In the genomic region with DNA sequence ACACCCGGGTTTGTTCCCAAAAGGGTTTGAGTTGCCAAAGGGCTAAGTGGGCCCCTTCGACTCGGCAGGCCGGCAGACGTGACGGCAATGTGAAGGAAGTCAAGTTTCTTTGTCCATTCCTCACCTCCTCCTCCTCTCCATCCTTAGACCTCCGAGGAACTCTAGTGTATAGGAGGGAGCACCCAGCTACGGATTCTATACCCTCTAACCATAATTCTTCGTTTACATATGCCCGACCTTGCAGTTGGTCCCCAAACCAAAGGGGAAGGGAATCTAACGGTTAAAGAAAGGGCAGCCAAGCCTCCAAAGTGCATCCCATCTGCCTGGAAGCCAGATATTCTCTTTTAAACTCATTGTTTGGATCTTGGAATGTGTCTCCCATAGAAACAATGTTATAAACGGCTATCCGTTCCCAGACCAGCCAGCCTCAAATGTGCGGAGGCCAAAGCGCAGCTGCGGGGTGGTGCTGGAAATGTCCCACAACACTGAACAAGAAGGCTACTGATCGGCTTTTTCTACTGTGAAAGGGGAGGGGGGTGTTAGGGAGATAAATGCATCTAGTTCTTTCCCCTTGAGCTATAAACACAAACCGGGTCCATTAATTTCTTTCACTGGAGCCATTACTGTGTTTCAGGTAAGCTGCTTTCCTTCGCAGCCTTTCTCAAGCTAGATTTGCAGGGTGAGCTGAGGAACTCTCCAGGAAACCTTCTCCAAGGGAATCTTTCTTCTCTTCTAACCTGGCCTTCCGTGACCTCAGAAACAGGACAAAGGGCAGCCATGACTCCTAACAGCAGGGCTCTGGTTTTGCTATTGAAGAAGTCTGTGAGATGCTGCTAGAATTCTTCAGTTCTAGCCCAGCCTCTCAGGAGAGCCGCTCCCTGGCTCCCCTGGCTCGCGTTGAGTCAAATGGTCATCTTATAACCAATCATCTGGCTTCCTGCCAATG, we compare ENCODE assay signal across 8 mouse cellular contexts. TPM values are rescaled to one million over a fixed set of nuclear protein-coding genes. Genes with fewer than 3 reads are reported as not detected.
DNase-seq lines count a peak whose midpoint lies in the region; ATAC-seq and TF ChIP-seq lines count a peak whose summit lies in the region.

No protein-coding gene starts in this region.

- H3K4me3 ChIP-seq in gastrocnemius, adult 2 months = peak overlapping the region; percentile 85
- H3K4me3 ChIP-seq in E14TG2a.4 (replicated peaks; ENCODE audit: low read length) = peak overlapping the region; percentile 76
- peak overlapping the region; percentile 32 for H3K4me3 ChIP-seq in embryonic fibroblast, embryonic 13.5 days (ENCODE audit: insufficient read depth, low read length)
- peak overlapping the region; percentile 64 for H3K4me3 ChIP-seq in hindbrain, postnatal 0 days (ENCODE audit: low read length)

- WGBS in hindbrain, postnatal 0 days = 3% methylated on average over 23 of the region's 23 CpGs

- H3K27me3 ChIP-seq in E14TG2a.4 (ENCODE audit: insufficient read depth, low read length) = peaks cover 54% of the 10 kb centered on the region
- H3K27me3 ChIP-seq in hindbrain, postnatal 0 days (ENCODE audit: insufficient read depth, low read length) = no peaks in the 10 kb centered on the region

- peak overlapping the region; percentile 56 for H3K9ac ChIP-seq in hindbrain, postnatal 0 days (replicated peaks; ENCODE audit: low read length)

- H3K9me3 ChIP-seq in E14TG2a.4 (ENCODE audit: low read length) = no peaks in the 10 kb centered on the region
- no peaks in the 10 kb centered on the region for H3K9me3 ChIP-seq in hindbrain, postnatal 0 days (ENCODE audit: low read length)

- no peaks in the 10 kb centered on the region for H3K36me3 ChIP-seq in E14TG2a.4 (ENCODE audit: insufficient read depth, low read length)
- H3K36me3 ChIP-seq in hindbrain, postnatal 0 days (ENCODE audit: insufficient read depth, low read length) = no peaks in the 10 kb centered on the region

- ATAC-seq in hindbrain, postnatal 0 days = peak; percentile 7; the same call in 1 of the 2 replicates
- ATAC-seq in inflammation-experienced regulatory T-cells, adult 6 months = no peak

- H3K4me1 ChIP-seq in E14TG2a.4 (replicated peaks; ENCODE audit: low read depth, low read length) = peaks cover 69% of the 10 kb centered on the region
- no peaks in the 10 kb centered on the region for H3K4me1 ChIP-seq in embryonic fibroblast, embryonic 13.5 days (ENCODE audit: control insufficient read depth, insufficient read depth, low read length)
- peaks cover 16% of the 10 kb centered on the region for H3K4me1 ChIP-seq in hindbrain, postnatal 0 days (ENCODE audit: insufficient read depth, low read length)

- DNase-seq in gastrocnemius, adult 2 months = peak; percentile 68
- DNase-seq in gastrocnemius, postnatal 36 days = no peak
- peak; percentile 74 for DNase-seq in hindbrain, postnatal 0 days (ENCODE audit: low spot score)
- peak; percentile 72 for DNase-seq in lung, postnatal 10 days
- DNase-seq in testis, postnatal 10 days (ENCODE audit: low spot score) = peak; percentile 70

- H3K27ac ChIP-seq in gastrocnemius, adult 2 months = peak overlapping the region; percentile 79
- H3K27ac ChIP-seq in embryonic fibroblast, embryonic 13.5 days (ENCODE audit: insufficient read depth, low read length) = no peak overlapping the region
- peak overlapping the region; percentile 90 for H3K27ac ChIP-seq in hindbrain, postnatal 0 days

- no peak for TF ChIP-seq CTCF in gastrocnemius, adult 2 months (IDR thresholded peaks at IDR 0.05)
- TF ChIP-seq CTCF in E14TG2a.4 (conservative IDR thresholded peaks at IDR 0.05; ENCODE audit: low read length) = no peak
- no peak for TF ChIP-seq CTCF in embryonic fibroblast, embryonic 13.5 days (IDR thresholded peaks at IDR 0.05; ENCODE audit: borderline replicate concordance, insufficient read depth, low read length)
- no peak for TF ChIP-seq CTCF in hindbrain, postnatal 0 days (IDR thresholded peaks at IDR 0.05; ENCODE audit: low read depth)

- TF ChIP-seq POLR2A in embryonic fibroblast, embryonic 13.5 days (IDR thresholded peaks at IDR 0.05; ENCODE audit: low read depth, low read length) = 0 out of 2 replicates have a peak, but pooled peaks have one; percentile 3

- intact Hi-C loops in gastrocnemius, adult 2 months (cut with DNase I) = no loop called here
- intact Hi-C loops in gastrocnemius, postnatal 36 days (cut with DNase I) = no loop called here

- peak overlapping the region; percentile 85 for H3K4me2 ChIP-seq in hindbrain, postnatal 0 days (ENCODE audit: low read depth, low read length)

RNA-seq across cellular contexts. Expression of gene Rassf2, which starts 0.6 kb away (rescaled TPM):
- total RNA-seq in gastrocnemius, adult 2 months (2021) = 1 to 10 TPM; 3.5 to 6.8 TPM
- 1 to 10 TPM; 5.0 to 5.2 TPM for total RNA-seq in gastrocnemius, postnatal 36 days (2021)
- 3.6 and 11.9 TPM in 2 replicates for polyA plus RNA-seq in embryonic fibroblast, embryonic 13.5 days (2011; ENCODE audit: insufficient read length, low read depth, missing spikeins)
- total RNA-seq in hindbrain, postnatal 0 days (2014; rRNA removed) = 39.1 and 39.8 TPM in 2 replicates
- polyA plus RNA-seq in hindbrain, postnatal 0 days (2015; fragmentation: Nextera tagmentation; extraction: Ambion mirVana) = 18.7 and 19.0 TPM in 2 replicates
- polyA plus RNA-seq in inflammation-experienced regulatory T-cells, adult 6 months (2017; shearing (Covaris generic)) = 10 to 100 TPM; 78.8 to 88.1 (median 87.3) TPM

Comparison
In these comparisons a context has a peak if more than half of its experiments do, and no peak if none do; other contexts are left out.
1. DNase-seq: peak in gastrocnemius, adult 2 months (single experiment), hindbrain, postnatal 0 days (single experiment), lung, postnatal 10 days (single experiment) and testis, postnatal 10 days (single experiment); none in gastrocnemius, postnatal 36 days (0 of 2).
2. H3K4me3 ChIP-seq: peak in every context shown above with its lines; median percentile 85 in gastrocnemius, adult 2 months; 76 in E14TG2a.4; 64 in hindbrain, postnatal 0 days; 32 in embryonic fibroblast, embryonic 13.5 days.